Mouse (Mus musculus): ENCODE measurements around the gene Pgm2.

DNA sequence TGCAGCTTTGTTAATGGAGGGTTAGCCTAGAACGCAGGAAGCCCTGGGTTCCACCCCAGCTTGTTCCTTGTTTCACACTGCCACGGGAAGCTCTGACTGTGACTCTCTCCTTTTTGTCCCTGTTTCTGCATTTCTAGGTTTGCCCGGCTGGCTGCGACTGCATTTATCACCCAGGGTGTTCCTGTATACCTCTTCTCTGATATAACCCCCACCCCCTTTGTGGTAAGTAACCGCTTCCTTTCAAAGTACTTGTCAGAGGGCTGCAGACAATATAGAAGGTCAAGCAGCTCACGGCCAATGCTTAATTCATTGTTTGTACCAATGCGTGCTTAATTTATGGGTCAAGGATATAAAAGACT, 9.9 kb downstream of the Pgm2 start:
- TF ChIP-seq CTCF (IDR thresholded peaks at IDR 0.05) = no peak
- no peak for TF ChIP-seq EP300 (IDR thresholded peaks at IDR 0.05)
